Comparison of ENCODE assay signal across 16 mouse cellular contexts in genomic region chr15:103040601-103041000, GRCm38 (mm10). TPM values are rescaled to one million over a fixed set of nuclear protein-coding genes. Genes with fewer than 3 reads are reported as not detected.
A peak's percentile ranks its signal among the peaks of the same experiment; 100 is the strongest.
DNase-seq lines count a peak whose midpoint lies in the region; ATAC-seq and TF ChIP-seq lines count a peak whose summit lies in the region.
"Had no signal": no experiment of that assay in that cellular context is flagged by ENCODE, and none has a peak within 500 bp of the region (broad histone marks: within the 10 kb centered on the region; RNA-seq: fewer than 3 reads in every experiment).

No protein-coding gene starts in this region.

- no peak for ATAC-seq in kidney, embryonic 15.5 days (replicated peaks; ENCODE audit: low FRiP score)
- ATAC-seq in hindbrain, embryonic 14.5 days (ENCODE audit: low FRiP score): no peak
- ATAC-seq in limb, embryonic 13.5 days (ENCODE audit: low FRiP score, low read depth): no peak
- no peak for ATAC-seq in megakaryocyte, adult 5-6 weeks (ENCODE audit: poor library complexity, severe bottlenecking)
- ATAC-seq: Patski had no signal

- peaks cover 56% of the 10 kb centered on the region for H3K27me3 ChIP-seq in kidney, embryonic 15.5 days
- H3K27me3 ChIP-seq in kidney, adult 2 months (replicated peaks; ENCODE audit: control insufficient read depth, insufficient read depth, low read length): no peaks in the 10 kb centered on the region
- H3K27me3 ChIP-seq in hindbrain, embryonic 14.5 days (ENCODE audit: control insufficient read depth, insufficient read depth, low read length): peaks cover 96% of the 10 kb centered on the region
- H3K27me3 ChIP-seq in limb, embryonic 13.5 days: peaks cover 96% of the 10 kb centered on the region
- H3K27me3 ChIP-seq: Patski had no signal

- TF ChIP-seq POLR2A in kidney, adult 2 months (IDR thresholded peaks at IDR 0.05; ENCODE audit: low read depth, low read length): no peak

- no peak for DNase-seq in kidney, adult 2 months
- peak; percentile 17 for DNase-seq in NIH3T3 (ENCODE audit: low read depth)
- no peak for DNase-seq in hindbrain, embryonic 14.5 days (ENCODE audit: low spot score)
- no peak for DNase-seq in ovary, postnatal 36 days (ENCODE audit: low spot score)
- DNase-seq in frontal cortex, postnatal 36 days (ENCODE audit: low spot score in 2 of 2): no peak
- DNase-seq: cerebellum, postnatal 14 days; liver; thymus, postnatal 4 days had no signal

- 26% methylated on average over 12 of the region's 12 CpGs for WGBS in kidney, embryonic 15.5 days
- 50% methylated on average over 12 of the region's 12 CpGs for WGBS in kidney, adult 2 months
- WGBS in hindbrain, embryonic 14.5 days: 6% methylated on average over 11 of the region's 12 CpGs
- 17% methylated on average over 12 of the region's 12 CpGs for WGBS in limb, embryonic 13.5 days

- no peak for TF ChIP-seq CTCF in kidney, adult 2 months (conservative IDR thresholded peaks at IDR 0.05; ENCODE audit: insufficient read depth, insufficient read length, low read depth, low read length)

- H3K4me1 ChIP-seq in kidney, embryonic 15.5 days: peaks cover 71% of the 10 kb centered on the region
- peaks cover 5% of the 10 kb centered on the region; the same call in 1 of the 2 replicates for H3K4me1 ChIP-seq in kidney, adult 2 months (ENCODE audit: control insufficient read depth, insufficient read depth, low read length)
- H3K4me1 ChIP-seq in hindbrain, embryonic 14.5 days (replicated peaks; ENCODE audit: control insufficient read depth, insufficient read depth, low read length): peaks cover 15% of the 10 kb centered on the region
- peaks cover 10% of the 10 kb centered on the region for H3K4me1 ChIP-seq in limb, embryonic 13.5 days
- H3K4me1 ChIP-seq: megakaryocyte, embryonic 14.5 days had no signal

- no peaks in the 10 kb centered on the region for H3K9me3 ChIP-seq in kidney, embryonic 15.5 days (replicated peaks)
- no peaks in the 10 kb centered on the region for H3K9me3 ChIP-seq in hindbrain, embryonic 14.5 days (ENCODE audit: control insufficient read depth, low read length)
- H3K9me3 ChIP-seq in limb, embryonic 13.5 days: no peaks in the 10 kb centered on the region
- H3K9me3 ChIP-seq: embryonic facial prominence, embryonic 15.5 days; megakaryocyte, embryonic 14.5 days had no signal

- peak overlapping the region; percentile 68 for H3K27ac ChIP-seq in kidney, embryonic 15.5 days
- H3K27ac ChIP-seq in kidney, adult 2 months (ENCODE audit: insufficient read depth, low read depth, low read length): no peak overlapping the region
- H3K27ac ChIP-seq in hindbrain, embryonic 14.5 days: peak overlapping the region; percentile 79
- H3K27ac ChIP-seq in limb, embryonic 13.5 days: no peak overlapping the region
- H3K27ac ChIP-seq: embryonic facial prominence, embryonic 15.5 days had no signal

- no peaks in the 10 kb centered on the region for H3K36me3 ChIP-seq in kidney, embryonic 15.5 days
- no peaks in the 10 kb centered on the region for H3K36me3 ChIP-seq in kidney, adult 2 months (ENCODE audit: control insufficient read depth, insufficient read depth, low read length)
- no peaks in the 10 kb centered on the region for H3K36me3 ChIP-seq in hindbrain, embryonic 14.5 days (replicated peaks; ENCODE audit: control insufficient read depth, insufficient read depth)
- no peaks in the 10 kb centered on the region for H3K36me3 ChIP-seq in limb, embryonic 13.5 days
- H3K36me3 ChIP-seq: embryonic facial prominence, embryonic 15.5 days had no signal

- H3K9ac ChIP-seq in kidney, embryonic 15.5 days: peak overlapping the region; percentile 22; the same call in 1 of the 2 replicates
- peak overlapping the region; percentile 76 for H3K9ac ChIP-seq in hindbrain, embryonic 14.5 days
- no peak overlapping the region for H3K9ac ChIP-seq in limb, embryonic 13.5 days
- H3K9ac ChIP-seq: embryonic facial prominence, embryonic 15.5 days had no signal

- peak overlapping the region; percentile 49 for H3K4me2 ChIP-seq in kidney, embryonic 15.5 days
- peak overlapping the region; percentile 50 for H3K4me2 ChIP-seq in hindbrain, embryonic 14.5 days (replicated peaks)
- H3K4me2 ChIP-seq in limb, embryonic 13.5 days (replicated peaks): peak overlapping the region; percentile 36
- H3K4me2 ChIP-seq: embryonic facial prominence, embryonic 15.5 days; heart, embryonic 11.5 days had no signal

- peak overlapping the region; percentile 15 for H3K4me3 ChIP-seq in kidney, embryonic 15.5 days (replicated peaks)
- no peak overlapping the region for H3K4me3 ChIP-seq in kidney, adult 2 months (ENCODE audit: insufficient read depth, low read depth, low read length)
- H3K4me3 ChIP-seq in hindbrain, embryonic 14.5 days (replicated peaks; ENCODE audit: low read length): peak overlapping the region; percentile 46
- no peak overlapping the region for H3K4me3 ChIP-seq in limb, embryonic 13.5 days
- H3K4me3 ChIP-seq: embryonic facial prominence, embryonic 15.5 days; megakaryocyte, embryonic 14.5 days had no signal

RNA-seq across cellular contexts. Expression of gene Hoxc4, which starts 21.9 kb away (rescaled TPM):
- 7.9 and 10.2 TPM in 2 replicates for polyA plus RNA-seq in kidney, embryonic 15.5 days (2015; fragmentation: Nextera tagmentation; extraction: Ambion mirVana)
- 2.5 and 2.7 TPM in 2 replicates for polyA plus RNA-seq in kidney, adult 2 months (2012; rRNA removed)
- 74.9 and 90.0 TPM in 2 replicates for polyA plus RNA-seq in hindbrain, embryonic 14.5 days (2014; fragmentation: Nextera tagmentation; extraction: Ambion mirVana)
- polyA plus RNA-seq in limb, embryonic 13.5 days (2015; fragmentation: Nextera tagmentation; extraction: Ambion mirVana): 4.8 and 4.9 TPM in 2 replicates
- total RNA-seq in megakaryocyte, adult 5-6 weeks (2015): not detected in 2 replicates
- total RNA-seq in megakaryocyte, adult 5-6 weeks (2017): not detected in 2 replicates
- total RNA-seq: layer of hippocampus, postnatal 14 days had no signal

RNA-seq across cellular contexts. Expression of gene Hoxc6, which starts 42.5 kb away (rescaled TPM):
- polyA plus RNA-seq in kidney, embryonic 15.5 days (2015; fragmentation: Nextera tagmentation; extraction: Ambion mirVana): 10.9 and 11.0 TPM in 2 replicates
- polyA plus RNA-seq in kidney, adult 2 months (2012; rRNA removed): 24.7 and 25.4 TPM in 2 replicates
- 20.9 and 24.8 TPM in 2 replicates for polyA plus RNA-seq in hindbrain, embryonic 14.5 days (2014; fragmentation: Nextera tagmentation; extraction: Ambion mirVana)
- 2.5 and 2.8 TPM in 2 replicates for polyA plus RNA-seq in limb, embryonic 13.5 days (2015; fragmentation: Nextera tagmentation; extraction: Ambion mirVana)
- not detected in 2 replicates for total RNA-seq in megakaryocyte, adult 5-6 weeks (2015)
- total RNA-seq in megakaryocyte, adult 5-6 weeks (2017): not detected in 2 replicates
- total RNA-seq: layer of hippocampus, postnatal 14 days had no signal

RNA-seq across cellular contexts. Expression of gene Hoxc8, which starts 50.2 kb away (rescaled TPM):
- polyA plus RNA-seq in kidney, embryonic 15.5 days (2015; fragmentation: Nextera tagmentation; extraction: Ambion mirVana): 8.7 and 11.1 TPM in 2 replicates
- polyA plus RNA-seq in kidney, adult 2 months (2012; rRNA removed): 3.4 and 4.0 TPM in 2 replicates
- 9.2 and 22.9 TPM in 2 replicates for polyA plus RNA-seq in hindbrain, embryonic 14.5 days (2014; fragmentation: Nextera tagmentation; extraction: Ambion mirVana)
- 2.7 and 3.0 TPM in 2 replicates for polyA plus RNA-seq in limb, embryonic 13.5 days (2015; fragmentation: Nextera tagmentation; extraction: Ambion mirVana)
- total RNA-seq in megakaryocyte, adult 5-6 weeks (2015): not detected in 2 replicates
- not detected in 2 replicates for total RNA-seq in megakaryocyte, adult 5-6 weeks (2017)
- total RNA-seq: layer of hippocampus, postnatal 14 days had no signal
- polyA plus RNA-seq: embryonic facial prominence, embryonic 15.5 days had no signal

Comparison
In these comparisons a context has a peak if more than half of its experiments do, and no peak if none do; other contexts are left out.
1. H3K27ac ChIP-seq: peak in kidney, embryonic 15.5 days (single experiment) and hindbrain, embryonic 14.5 days (single experiment); none in kidney, adult 2 months (single experiment) and limb, embryonic 13.5 days (single experiment).
2. H3K4me3 ChIP-seq: peak in kidney, embryonic 15.5 days (single experiment) and hindbrain, embryonic 14.5 days (single experiment); none in kidney, adult 2 months (single experiment) and limb, embryonic 13.5 days (single experiment).
3. Peak in every context shown above with its lines, with median percentiles within 50 percentile points of each other: H3K4me2 ChIP-seq.